In genomic region chr17:49033686-49034250, GRCm38 (mm10) we compare ENCODE assay signal across 14 mouse cellular contexts.
DNase-seq lines count a peak whose midpoint lies in the region; ATAC-seq lines count a peak whose summit lies in the region.
"Had no signal": no experiment of that assay in that cellular context is flagged by ENCODE, and none has a peak within 500 bp of the region (broad histone marks: within the 10 kb centered on the region; RNA-seq: fewer than 3 reads in every experiment).

No protein-coding gene starts in this region.

- H3K4me3 ChIP-seq in hindbrain, embryonic 15.5 days = no peak overlapping the region
- H3K4me3 ChIP-seq in hindbrain, embryonic 12.5 days = no peak overlapping the region
- H3K4me3 ChIP-seq in midbrain, embryonic 14.5 days (replicated peaks; ENCODE audit: low read depth, low read length) = no peak overlapping the region
- no peak overlapping the region for H3K4me3 ChIP-seq in midbrain, embryonic 13.5 days (replicated peaks)
- H3K4me3 ChIP-seq: erythroblast, embryonic 14.5 days; intestine, embryonic 15.5 days had no signal

- peak overlapping the region; percentile 47; the same call in 1 of the 2 replicates for H3K27ac ChIP-seq in hindbrain, embryonic 15.5 days (replicated peaks)
- no peak overlapping the region for H3K27ac ChIP-seq in hindbrain, embryonic 12.5 days
- peak overlapping the region; percentile 61 for H3K27ac ChIP-seq in midbrain, embryonic 14.5 days (replicated peaks; ENCODE audit: low read depth, low read length)
- no peak overlapping the region for H3K27ac ChIP-seq in midbrain, embryonic 13.5 days
- H3K27ac ChIP-seq: intestine, embryonic 15.5 days had no signal

- no peaks in the 10 kb centered on the region for H3K27me3 ChIP-seq in hindbrain, embryonic 15.5 days
- no peaks in the 10 kb centered on the region for H3K27me3 ChIP-seq in hindbrain, embryonic 12.5 days
- no peaks in the 10 kb centered on the region for H3K27me3 ChIP-seq in midbrain, embryonic 14.5 days (ENCODE audit: control insufficient read depth, insufficient read depth, low read length)
- H3K27me3 ChIP-seq in midbrain, embryonic 13.5 days = no peaks in the 10 kb centered on the region; the same call in 1 of the 2 replicates
- H3K27me3 ChIP-seq: intestine, embryonic 15.5 days had no signal

- no peaks in the 10 kb centered on the region for H3K36me3 ChIP-seq in hindbrain, embryonic 15.5 days
- no peaks in the 10 kb centered on the region for H3K36me3 ChIP-seq in hindbrain, embryonic 12.5 days
- no peaks in the 10 kb centered on the region for H3K36me3 ChIP-seq in midbrain, embryonic 14.5 days (ENCODE audit: control insufficient read depth, insufficient read depth, low read length)
- no peaks in the 10 kb centered on the region for H3K36me3 ChIP-seq in midbrain, embryonic 13.5 days
- H3K36me3 ChIP-seq: intestine, embryonic 15.5 days had no signal

- H3K4me2 ChIP-seq in hindbrain, embryonic 15.5 days = no peak overlapping the region
- no peak overlapping the region for H3K4me2 ChIP-seq in hindbrain, embryonic 12.5 days (replicated peaks)
- no peak overlapping the region for H3K4me2 ChIP-seq in midbrain, embryonic 14.5 days (ENCODE audit: low read length)
- no peak overlapping the region for H3K4me2 ChIP-seq in midbrain, embryonic 13.5 days (replicated peaks)
- H3K4me2 ChIP-seq: intestine, embryonic 15.5 days had no signal

- peak; percentile 59 for DNase-seq in midbrain, embryonic 14.5 days
- peak; percentile 29 for DNase-seq in WW6 (ENCODE audit: low read depth, low spot score)
- DNase-seq in retina, postnatal 1 day = peak; percentile 64
- DNase-seq in ovary, postnatal 10 days (ENCODE audit: low spot score) = no peak
- DNase-seq: cerebellum, postnatal 10 days; liver; lung, adult 18-20 months; lung, postnatal 4 days; right cerebral cortex, postnatal 14 days had no signal

- H3K9me3 ChIP-seq in hindbrain, embryonic 15.5 days = no peaks in the 10 kb centered on the region
- no peaks in the 10 kb centered on the region for H3K9me3 ChIP-seq in hindbrain, embryonic 12.5 days (replicated peaks)
- H3K9me3 ChIP-seq in midbrain, embryonic 14.5 days (ENCODE audit: control insufficient read depth, low read length) = no peaks in the 10 kb centered on the region
- H3K9me3 ChIP-seq in midbrain, embryonic 13.5 days = no peaks in the 10 kb centered on the region
- H3K9me3 ChIP-seq: intestine, embryonic 15.5 days had no signal

- WGBS in hindbrain, embryonic 15.5 days = 13% methylated on average over 5 of the region's 5 CpGs
- WGBS in hindbrain, embryonic 12.5 days = 20% methylated on average over 5 of the region's 5 CpGs
- WGBS in midbrain, embryonic 14.5 days = 22% methylated on average over 5 of the region's 5 CpGs
- WGBS in midbrain, embryonic 13.5 days = 22% methylated on average over 5 of the region's 5 CpGs

- no peak for ATAC-seq in hindbrain, embryonic 15.5 days (ENCODE audit: low FRiP score, low read depth)
- no peak for ATAC-seq in hindbrain, embryonic 12.5 days (ENCODE audit: low FRiP score)
- no peak for ATAC-seq in midbrain, embryonic 14.5 days (ENCODE audit: low FRiP score, low TSS enrichment)
- ATAC-seq in midbrain, embryonic 13.5 days = no peak
- ATAC-seq: intestine, embryonic 15.5 days had no signal

- H3K9ac ChIP-seq in hindbrain, embryonic 15.5 days = no peak overlapping the region
- H3K9ac ChIP-seq in hindbrain, embryonic 12.5 days = no peak overlapping the region
- no peak overlapping the region for H3K9ac ChIP-seq in midbrain, embryonic 14.5 days (replicated peaks; ENCODE audit: low read length)
- H3K9ac ChIP-seq in midbrain, embryonic 13.5 days (replicated peaks) = no peak overlapping the region
- H3K9ac ChIP-seq: intestine, embryonic 15.5 days had no signal

- H3K4me1 ChIP-seq in hindbrain, embryonic 15.5 days (replicated peaks) = peaks cover 29% of the 10 kb centered on the region
- peaks cover 17% of the 10 kb centered on the region for H3K4me1 ChIP-seq in hindbrain, embryonic 12.5 days
- H3K4me1 ChIP-seq in midbrain, embryonic 14.5 days (ENCODE audit: control insufficient read depth, insufficient read depth, low read length) = 0 out of 2 replicates have a peak, but pooled peaks cover 6% of the 10 kb centered on the region
- peaks cover 23% of the 10 kb centered on the region for H3K4me1 ChIP-seq in midbrain, embryonic 13.5 days (replicated peaks)

Comparison
In these comparisons a context has a peak if more than half of its experiments do, and no peak if none do; other contexts are left out.
1. H3K27ac ChIP-seq: peak in hindbrain, embryonic 15.5 days (single experiment) and midbrain, embryonic 14.5 days (single experiment); none in hindbrain, embryonic 12.5 days (single experiment) and midbrain, embryonic 13.5 days (single experiment).